Mouse (Mus musculus): ENCODE data around the gene Xrcc4.
"Not testable (repeated sequence)": the region's sequence is repeated elsewhere in the genome, so short reads cannot be mapped to it uniquely, and the experiment has no call there.

Xrcc4 gene

GRCm38 (mm10) chr13:90088962-90089824 lies at the start of gene Xrcc4, which contains the start of gene Tmem167:
Gene Xrcc4, minus strand, starts transcription at chr13:90089608.
Gene Tmem167, plus strand, starts transcription at chr13:90089123.
- DNase-seq (ENCODE audit: low spot score in 2 of 2), result peak; percentile 98

- peak; percentile 29 to 44 for DNase-seq (ENCODE audit: low spot score in 2 of 2)
Measured at GRCm38 (mm10) chr13:90136156-90136910, 46.9 kb upstream of the Xrcc4 start.

- DNase-seq (ENCODE audit: low spot score in 2 of 2), result no peak
Measured at GRCm38 (mm10) chr13:90111681-90112080, 22.3 kb upstream of the Xrcc4 start.

- DNase-seq (ENCODE audit: low spot score in 2 of 2), result not testable (repeated sequence)
Measured at GRCm38 (mm10) chr13:90108746-90109145, 19.3 kb upstream of the Xrcc4 start.

- peak; percentile 31 to 35 for DNase-seq (ENCODE audit: low spot score in 2 of 2)
Measured at GRCm38 (mm10) chr13:90106139-90106538, 16.7 kb upstream of the Xrcc4 start.

- DNase-seq (ENCODE audit: low spot score in 2 of 2), result no peak
Measured at GRCm38 (mm10) chr13:90101514-90101913, 12.1 kb upstream of the Xrcc4 start.

- no peak for DNase-seq (ENCODE audit: low spot score in 2 of 2)
Measured at GRCm38 (mm10) chr13:90089825-90090183, 396 bp upstream of the Xrcc4 start.

- no peak for DNase-seq (ENCODE audit: low spot score in 2 of 2)
Measured at GRCm38 (mm10) chr13:90061877-90062276, 27.5 kb downstream of the Xrcc4 start.

- DNase-seq (ENCODE audit: low spot score in 2 of 2), result no peak
Measured at GRCm38 (mm10) chr13:90052408-90052807, 37.0 kb downstream of the Xrcc4 start.

GRCm38 (mm10) chr13:90051735-90052134 lies 37.7 kb downstream of the Xrcc4 start:
- no peak for DNase-seq (ENCODE audit: low spot score in 2 of 2)

- DNase-seq (ENCODE audit: low spot score in 2 of 2), result no peak
Measured at GRCm38 (mm10) chr13:90039613-90040012, 49.8 kb downstream of the Xrcc4 start.

GRCm38 (mm10) chr13:90032977-90033376 lies 56.4 kb downstream of the Xrcc4 start:
- DNase-seq (ENCODE audit: low spot score in 2 of 2), result no peak

- DNase-seq (ENCODE audit: low spot score in 2 of 2), result no peak
Measured at GRCm38 (mm10) chr13:90032523-90032922, 56.9 kb downstream of the Xrcc4 start.

- DNase-seq (ENCODE audit: low spot score in 2 of 2), result no peak
Measured at GRCm38 (mm10) chr13:90030911-90031310, 58.5 kb downstream of the Xrcc4 start.

- DNase-seq (ENCODE audit: low spot score in 2 of 2), result no peak
Measured at GRCm38 (mm10) chr13:90012620-90013019, 76.8 kb downstream of the Xrcc4 start.

GRCm38 (mm10) chr13:90012198-90012597 lies 77.2 kb downstream of the Xrcc4 start:
- DNase-seq (ENCODE audit: low spot score in 2 of 2), result no peak

- no peak for DNase-seq (ENCODE audit: low spot score in 2 of 2)
Measured at GRCm38 (mm10) chr13:90011129-90011528, 78.3 kb downstream of the Xrcc4 start.

- DNase-seq (ENCODE audit: low spot score in 2 of 2), result no peak
Measured at GRCm38 (mm10) chr13:90009786-90010185, 79.6 kb downstream of the Xrcc4 start.

GRCm38 (mm10) chr13:90005561-90005960 lies 83.8 kb downstream of the Xrcc4 start:
- no peak for DNase-seq (ENCODE audit: low spot score in 2 of 2)

- no peak for DNase-seq (ENCODE audit: low spot score in 2 of 2)
Measured at GRCm38 (mm10) chr13:89997531-89997930, 91.9 kb downstream of the Xrcc4 start.

- DNase-seq (ENCODE audit: low spot score in 2 of 2), result no peak
Measured at GRCm38 (mm10) chr13:89986087-89986486, 103.3 kb downstream of the Xrcc4 start.

- no peak for DNase-seq (ENCODE audit: low spot score in 2 of 2)
Measured at GRCm38 (mm10) chr13:89970940-89971339, 118.5 kb downstream of the Xrcc4 start.

GRCm38 (mm10) chr13:89968671-89969070 lies 120.7 kb downstream of the Xrcc4 start:
- no peak for DNase-seq (ENCODE audit: low spot score in 2 of 2)

Measured in right cerebral cortex, adult 2 months (tissue).